Mouse (Mus musculus): Measurements from ENCODE around the gene Lhb. TPM values are rescaled to one million over a fixed set of nuclear protein-coding genes. Genes with fewer than 3 reads are reported as not detected.

The Lhb gene
- not detected for polyA plus RNA-seq (2017; shearing (Covaris generic))

DNA sequence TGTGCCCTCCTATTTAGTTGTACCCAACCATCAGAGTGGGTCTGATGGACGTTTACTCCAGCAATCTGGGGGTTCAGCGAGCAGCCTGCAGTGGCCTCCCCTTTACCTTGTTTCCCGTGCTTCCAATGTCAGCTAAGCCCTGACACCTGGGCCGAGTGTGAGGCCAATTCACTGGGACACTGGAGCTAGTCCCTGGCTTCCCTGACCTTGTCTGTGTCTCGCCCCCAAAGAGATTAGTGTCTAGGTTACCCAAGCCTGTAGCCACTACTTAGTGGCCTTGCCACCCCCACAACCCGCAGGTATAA lies at the start of gene Lhb:
Gene Lhb, plus strand, starts transcription at position 206 of the 305 bp plus-strand sequence.
- ATAC-seq = no peak

DNA sequence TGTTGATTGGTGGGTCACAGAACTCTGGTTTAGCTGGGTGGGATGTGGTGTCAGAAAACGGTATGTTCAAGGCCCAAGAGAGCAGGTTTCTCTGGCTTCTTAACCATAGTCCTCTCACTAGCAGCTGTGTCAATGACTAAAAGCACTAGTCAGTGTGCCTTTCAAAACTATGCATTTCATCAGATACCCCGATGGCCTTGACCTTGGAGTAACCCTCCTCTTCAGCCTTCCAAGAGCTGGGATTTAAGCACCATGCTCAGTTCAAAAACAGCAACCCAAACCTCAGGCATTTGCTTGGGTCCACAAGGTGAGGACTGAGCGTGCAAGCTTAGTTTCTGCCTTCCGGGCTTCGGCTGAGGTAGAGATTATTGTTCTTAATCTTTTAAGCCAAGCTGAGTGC lies 48.2 kb upstream of the Lhb start:
- no peak for ATAC-seq

DNA sequence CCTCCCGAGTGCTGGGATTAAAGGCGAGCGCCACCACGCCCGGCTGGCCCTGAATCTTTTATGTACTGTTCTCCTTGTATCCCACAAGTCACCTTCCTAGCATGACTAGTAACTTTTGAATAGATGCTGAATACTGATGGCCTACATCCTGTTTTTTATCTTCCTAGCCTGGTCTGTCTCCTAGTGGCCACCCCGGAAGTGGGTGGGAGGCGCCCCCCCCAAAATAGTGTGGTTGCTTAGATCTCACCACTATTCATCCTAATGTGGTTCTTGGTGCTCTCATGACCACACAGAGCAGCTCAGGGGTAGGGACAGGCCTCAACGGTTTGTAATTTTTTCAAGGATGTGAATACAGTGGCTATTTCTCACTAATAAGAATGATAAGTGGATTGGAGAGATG lies 46.0 kb upstream of the Lhb start:
- no peak for ATAC-seq

DNA sequence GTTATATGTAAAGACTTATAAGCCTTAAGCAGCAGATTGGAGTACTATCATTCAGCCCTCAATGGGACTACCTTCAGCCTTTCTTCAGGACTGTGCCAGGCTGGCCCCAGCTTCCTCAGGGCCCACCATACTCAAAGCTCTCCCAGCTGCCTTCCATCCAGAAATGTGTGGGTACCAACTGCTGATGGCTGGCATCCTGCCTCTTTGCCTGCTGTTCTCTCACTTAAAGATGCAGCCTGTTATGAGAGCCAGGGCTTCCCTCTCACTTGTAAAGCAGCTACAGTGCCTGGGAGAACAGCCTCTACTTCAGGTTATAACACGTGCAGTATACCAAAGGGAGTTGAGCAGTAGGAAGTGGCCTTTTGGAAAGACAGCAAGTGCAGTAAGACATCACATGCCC lies 44.6 kb upstream of the Lhb start:
- ATAC-seq = no peak

DNA sequence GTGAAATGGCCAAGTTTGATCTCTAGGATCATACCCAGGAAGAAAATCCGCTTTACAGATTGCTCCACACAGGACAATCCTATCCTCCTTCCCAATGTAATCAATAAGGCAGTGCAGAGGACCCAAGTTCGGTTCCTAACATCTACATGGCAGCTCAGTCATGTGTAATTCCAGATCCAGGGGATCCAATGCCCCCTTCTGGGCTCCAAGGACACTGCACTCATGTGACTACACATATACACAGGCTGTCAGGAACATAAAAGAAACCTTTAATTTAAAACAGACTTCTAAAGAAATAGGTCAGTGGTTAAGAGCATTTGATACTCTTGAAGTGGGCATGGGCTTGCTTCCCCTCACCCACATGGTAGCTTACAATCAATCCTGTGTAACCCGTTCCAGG lies 34.5 kb upstream of the Lhb start:
- ATAC-seq = no peak

DNA sequence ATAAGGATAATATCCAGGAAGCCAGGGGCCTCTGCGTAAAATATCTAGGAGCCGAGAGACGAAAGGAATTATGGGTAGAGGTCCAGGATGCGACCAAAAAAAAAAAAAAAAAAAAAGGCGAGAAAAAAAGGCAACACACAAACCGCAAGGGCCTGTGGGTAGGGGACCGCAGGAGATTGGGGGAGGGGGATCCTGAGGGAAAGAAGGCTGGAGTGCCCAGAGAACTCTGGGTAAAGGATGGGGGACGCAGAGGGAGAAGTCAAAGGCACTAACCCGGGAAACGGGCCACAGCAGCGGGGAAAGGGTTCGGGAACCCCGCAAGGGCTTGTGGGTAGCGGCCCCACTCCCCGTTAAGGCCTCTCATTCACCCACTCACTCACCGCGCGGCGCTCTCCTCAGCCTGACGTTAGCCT lies 25.5 kb upstream of the Lhb start:
- ATAC-seq = peak; percentile 60

DNA sequence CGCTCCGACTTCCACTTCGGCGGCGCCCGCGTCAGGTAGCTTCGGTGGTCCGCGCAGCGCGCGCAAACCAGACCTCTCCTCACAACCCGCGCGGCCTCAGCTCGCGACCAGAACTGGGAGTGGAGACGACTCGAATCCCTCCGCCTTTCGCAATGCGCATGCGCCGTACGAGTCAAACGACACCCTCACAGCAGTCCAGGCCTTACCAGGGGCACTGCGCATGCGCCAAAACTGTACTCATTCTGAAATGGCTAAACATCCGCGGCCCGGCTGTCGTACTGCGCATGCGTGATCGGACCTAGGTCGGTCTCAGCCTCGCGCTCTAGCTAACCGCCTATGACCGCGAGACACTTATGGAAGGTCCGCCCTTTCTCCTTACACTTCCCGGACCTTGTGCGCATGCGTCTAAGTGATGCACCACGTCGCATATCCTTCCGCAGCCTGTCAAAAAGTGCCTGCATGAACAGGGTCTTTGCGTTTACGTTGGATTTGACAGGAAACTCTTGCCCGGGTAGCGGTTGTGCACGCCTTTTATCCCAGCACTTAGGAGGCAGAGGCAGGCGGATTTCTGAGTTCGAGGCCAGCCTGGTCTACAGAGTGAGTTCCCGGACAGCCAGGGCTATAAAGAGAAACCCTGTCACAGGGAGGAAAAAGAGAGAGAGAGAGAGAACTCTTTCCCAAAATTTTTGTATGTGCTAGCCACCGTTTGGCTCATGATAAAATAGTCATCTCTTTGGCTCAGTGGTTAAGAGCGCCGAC lies 24.9 kb upstream of the Lhb start, which contains the start of gene Snrnp70:
Gene Snrnp70, minus strand, starts transcription at position 165 of the 759 bp plus-strand sequence.
- peak; percentile 93 for ATAC-seq

DNA sequence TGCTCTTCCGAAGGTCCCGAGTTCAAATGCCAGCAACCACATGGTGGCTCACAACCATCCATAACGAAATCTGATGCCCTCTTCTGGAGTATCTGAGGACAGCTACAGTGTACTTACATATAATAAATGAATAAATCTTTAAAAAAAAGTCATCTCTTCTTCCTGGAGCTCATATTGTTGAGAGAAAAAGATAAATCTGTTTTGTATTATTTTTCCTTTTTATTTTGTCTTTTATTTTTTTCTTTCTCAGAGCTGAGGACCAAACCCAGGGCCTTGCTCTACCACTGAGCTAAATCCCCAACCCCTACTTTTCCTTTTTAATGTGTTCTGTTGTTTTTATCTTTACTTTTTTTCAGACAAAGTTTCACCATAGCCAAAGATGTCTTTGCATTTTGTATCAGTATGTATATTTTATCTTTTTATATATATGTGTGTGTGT lies 24.3 kb upstream of the Lhb start:
- ATAC-seq = peak; percentile 39

DNA sequence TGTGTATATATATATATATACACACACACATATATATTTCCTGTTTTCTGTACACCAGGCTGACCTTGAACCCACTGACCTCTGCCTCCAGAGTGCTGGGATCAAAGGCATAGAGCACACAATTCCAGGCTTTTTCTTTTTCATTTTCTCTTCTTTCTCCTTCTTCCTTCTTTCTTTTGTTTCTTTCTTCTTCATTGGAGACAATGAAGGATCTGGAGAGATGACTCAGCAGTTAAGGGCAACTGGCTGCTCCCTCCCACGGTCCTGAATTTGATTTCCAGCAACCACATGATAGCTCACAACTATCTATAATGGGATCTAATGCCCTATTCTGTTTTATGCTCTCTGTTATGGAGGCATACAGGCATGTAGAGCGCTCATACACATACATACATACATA lies 23.8 kb upstream of the Lhb start:
- ATAC-seq = no peak

DNA sequence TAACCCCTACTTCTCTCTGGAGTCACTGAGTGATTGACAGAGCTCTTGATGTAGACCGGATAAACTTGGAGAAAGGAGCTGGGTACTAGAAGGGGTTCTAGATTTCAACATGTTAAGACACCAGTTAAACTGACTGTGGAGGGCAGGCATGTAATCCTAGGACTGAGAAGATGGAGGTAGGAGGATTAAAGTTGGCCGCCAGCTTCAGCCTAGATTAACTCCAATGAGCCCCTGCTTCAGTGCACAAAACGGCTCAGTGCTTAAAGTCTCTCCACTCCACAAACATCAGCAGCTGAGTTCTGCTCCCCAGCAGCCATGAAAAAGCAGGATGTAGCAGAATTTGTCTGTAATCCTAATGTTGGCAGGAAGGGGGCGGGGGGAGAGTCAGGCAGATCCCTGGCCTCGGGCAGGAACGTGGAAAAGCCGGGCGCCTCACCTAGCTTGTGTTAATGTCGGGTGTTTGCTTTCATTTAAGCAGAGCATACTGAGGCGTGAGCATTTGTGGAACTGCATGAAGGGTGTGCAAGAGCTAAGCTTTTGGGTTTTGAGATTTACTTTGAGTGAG lies 19.0 kb upstream of the Lhb start:
- ATAC-seq = no peak

DNA sequence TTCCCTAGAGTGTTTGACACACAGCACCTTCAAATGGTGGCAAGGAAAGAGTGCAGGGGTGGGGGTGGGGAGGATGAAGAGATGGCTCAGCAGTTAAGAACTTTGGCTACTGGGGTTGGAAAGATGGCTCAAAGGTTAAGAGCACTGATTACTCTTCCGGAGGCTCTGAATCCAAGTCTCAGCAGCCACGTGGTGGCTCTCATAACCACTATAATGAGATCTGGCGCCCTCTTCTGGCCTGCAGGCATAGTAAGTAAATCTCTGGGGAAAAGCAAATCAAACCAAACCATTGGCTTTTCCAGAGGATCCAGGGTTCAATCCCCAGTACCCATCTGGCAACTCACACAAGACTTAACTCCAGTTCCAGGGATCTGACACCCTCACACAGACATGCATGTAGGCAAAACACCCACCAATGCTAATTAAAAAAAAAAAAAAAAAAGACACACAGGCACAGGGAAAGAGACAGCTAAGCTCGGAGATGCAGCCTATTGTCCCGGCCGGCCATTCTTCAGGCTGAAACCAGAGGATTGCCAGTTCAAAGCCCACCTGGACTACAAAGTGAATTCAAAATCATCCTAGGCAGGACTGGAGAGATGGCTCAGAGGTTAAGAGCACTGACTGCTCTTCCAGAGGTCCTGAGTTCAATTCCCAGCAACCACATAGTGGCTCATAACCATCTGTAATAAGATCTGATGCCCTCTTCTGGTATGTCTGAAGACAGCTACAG lies 16.9 kb upstream of the Lhb start:
- ATAC-seq = peak; percentile 77

DNA sequence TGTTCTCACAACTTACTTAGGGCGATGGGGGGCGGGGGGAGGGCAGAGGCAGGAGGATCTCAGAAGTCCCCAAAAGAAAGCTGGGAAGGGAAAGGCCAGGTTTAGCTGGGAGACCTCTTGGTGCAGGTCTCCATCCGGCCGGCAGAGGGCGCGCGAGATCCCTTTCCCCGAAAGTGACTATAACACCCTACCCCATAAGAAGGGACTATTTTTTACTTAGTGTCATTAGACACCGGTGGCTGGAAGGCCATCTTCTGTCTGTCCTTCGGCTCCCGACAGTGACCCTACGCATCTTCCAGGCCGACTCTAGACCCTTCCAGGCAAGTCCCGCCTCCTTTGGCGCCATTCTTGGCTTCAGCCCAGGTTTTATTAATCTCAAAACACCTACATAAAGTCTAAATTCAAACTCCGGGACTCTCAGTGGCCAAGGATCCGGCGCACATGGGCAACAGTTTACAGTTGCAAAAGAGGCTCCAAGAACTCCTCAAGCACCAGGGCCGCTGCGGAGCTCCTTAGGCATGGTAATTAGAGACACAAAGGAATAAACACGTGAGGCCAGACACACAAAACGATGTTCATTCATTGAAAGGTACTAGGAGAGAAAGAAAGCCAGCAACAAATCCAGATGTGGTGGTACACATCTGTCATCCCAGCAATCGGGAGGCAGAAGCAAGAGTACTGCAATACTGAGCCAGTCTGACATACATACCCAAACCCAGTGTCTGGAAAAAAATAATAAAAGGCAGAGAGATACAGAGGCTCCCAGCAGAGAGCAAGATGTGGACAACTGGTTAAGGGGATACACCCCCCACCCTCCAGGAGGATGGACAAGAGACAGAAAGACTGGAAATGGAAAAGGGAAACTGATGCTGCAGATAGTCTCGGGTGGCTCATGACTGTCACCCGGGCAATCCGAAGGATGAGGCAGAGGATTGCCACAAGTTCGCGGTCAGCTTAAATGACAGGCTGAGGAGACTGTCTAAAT lies 15.2 kb upstream of the Lhb start, which contains the start of gene Kcna7:
Gene Kcna7, plus strand, starts transcription at position 563 of the 985 bp plus-strand sequence.
- ATAC-seq = peak; percentile 61

DNA sequence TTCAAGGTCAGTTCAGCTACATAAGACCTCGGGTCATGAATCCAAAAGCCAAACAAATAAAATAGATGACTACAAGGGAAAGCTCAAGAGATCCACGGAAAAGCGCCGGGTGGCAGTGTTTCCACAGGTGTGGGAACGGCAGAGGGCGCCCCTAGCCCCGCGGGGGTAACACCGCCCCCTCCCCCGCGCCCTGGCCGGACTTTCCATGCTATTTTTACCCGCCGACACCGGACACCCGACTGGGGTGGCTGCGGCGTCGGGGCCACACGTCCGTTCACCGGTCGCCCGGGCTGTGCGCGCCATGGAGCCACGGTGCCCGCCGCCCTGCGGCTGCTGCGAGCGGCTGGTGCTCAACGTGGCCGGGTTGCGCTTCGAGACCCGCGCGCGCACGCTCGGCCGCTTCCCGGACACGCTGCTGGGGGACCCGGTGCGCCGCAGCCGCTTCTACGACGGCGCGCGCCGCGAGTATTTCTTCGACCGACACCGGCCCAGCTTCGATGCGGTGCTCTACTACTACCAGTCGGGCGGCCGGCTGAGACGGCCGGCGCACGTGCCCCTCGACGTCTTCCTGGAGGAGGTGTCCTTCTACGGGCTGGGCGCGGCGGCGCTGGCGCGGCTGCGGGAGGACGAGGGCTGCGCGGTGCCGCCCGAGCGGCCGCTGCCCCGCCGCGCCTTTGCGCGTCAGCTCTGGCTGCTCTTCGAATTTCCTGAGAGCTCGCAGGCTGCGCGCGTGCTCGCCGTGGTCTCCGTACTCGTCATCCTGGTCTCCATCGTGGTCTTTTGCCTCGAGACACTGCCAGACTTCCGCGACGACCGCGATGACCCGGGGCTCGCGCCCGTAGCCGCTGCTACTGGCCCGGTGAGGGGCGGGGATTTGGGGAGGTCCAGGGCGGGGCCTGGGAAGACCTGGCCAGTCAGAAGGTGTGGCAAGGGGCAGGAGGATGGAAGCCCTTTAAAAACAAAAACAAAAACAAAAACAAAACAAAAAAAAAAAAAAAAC lies 14.2 kb upstream of the Lhb start:
- ATAC-seq = no peak

DNA sequence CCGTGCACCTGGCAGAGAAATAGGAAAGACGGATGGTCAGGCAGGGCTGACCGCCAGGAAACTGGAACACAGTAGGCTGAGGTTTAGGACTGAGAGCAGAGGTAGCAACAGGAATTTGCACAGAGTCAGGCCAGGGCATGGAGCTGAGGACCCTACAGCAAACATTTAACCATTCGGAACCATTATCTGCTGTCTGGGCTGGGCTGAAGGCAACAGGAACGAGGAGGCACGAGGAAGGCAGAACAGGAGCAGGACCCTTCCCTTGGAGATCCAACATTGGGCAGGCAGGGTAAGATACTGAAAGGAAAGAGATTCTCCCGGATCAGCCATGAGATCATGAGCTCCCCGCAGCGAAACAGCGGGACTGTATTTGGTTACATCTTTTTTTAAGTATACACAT lies 12.8 kb upstream of the Lhb start:
- no peak for ATAC-seq

DNA sequence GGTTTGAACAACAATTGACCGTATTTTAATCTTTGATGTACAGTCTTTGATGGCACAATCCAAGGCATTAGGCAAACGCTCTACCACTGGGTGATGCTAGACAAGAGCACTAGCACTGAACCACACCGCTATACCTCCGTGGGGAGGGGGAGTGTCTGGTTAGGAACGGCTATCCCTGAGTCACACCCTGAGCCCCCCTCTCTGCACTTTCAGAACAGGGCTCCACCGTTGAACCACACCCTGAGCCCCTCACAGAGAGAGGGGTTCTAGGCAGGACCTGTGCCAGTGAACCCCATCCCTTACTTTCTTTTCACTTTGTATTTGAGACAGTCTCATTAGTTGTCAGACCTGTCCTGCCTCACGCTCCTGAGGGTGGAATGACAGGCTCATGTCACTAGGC lies 12.3 kb upstream of the Lhb start:
- ATAC-seq = no peak

DNA sequence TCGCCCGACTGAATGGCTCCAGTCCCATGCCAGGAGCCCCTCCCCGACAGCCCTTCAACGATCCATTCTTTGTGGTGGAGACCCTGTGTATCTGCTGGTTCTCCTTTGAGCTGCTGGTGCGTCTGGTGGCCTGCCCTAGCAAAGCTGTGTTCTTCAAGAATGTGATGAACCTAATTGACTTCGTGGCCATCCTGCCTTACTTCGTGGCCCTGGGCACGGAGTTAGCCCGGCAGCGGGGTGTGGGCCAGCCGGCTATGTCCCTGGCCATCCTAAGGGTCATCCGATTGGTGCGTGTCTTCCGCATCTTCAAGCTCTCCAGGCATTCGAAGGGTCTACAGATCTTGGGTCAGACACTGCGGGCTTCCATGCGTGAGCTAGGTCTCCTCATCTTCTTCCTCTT lies 11.7 kb upstream of the Lhb start:
- no peak for ATAC-seq

DNA sequence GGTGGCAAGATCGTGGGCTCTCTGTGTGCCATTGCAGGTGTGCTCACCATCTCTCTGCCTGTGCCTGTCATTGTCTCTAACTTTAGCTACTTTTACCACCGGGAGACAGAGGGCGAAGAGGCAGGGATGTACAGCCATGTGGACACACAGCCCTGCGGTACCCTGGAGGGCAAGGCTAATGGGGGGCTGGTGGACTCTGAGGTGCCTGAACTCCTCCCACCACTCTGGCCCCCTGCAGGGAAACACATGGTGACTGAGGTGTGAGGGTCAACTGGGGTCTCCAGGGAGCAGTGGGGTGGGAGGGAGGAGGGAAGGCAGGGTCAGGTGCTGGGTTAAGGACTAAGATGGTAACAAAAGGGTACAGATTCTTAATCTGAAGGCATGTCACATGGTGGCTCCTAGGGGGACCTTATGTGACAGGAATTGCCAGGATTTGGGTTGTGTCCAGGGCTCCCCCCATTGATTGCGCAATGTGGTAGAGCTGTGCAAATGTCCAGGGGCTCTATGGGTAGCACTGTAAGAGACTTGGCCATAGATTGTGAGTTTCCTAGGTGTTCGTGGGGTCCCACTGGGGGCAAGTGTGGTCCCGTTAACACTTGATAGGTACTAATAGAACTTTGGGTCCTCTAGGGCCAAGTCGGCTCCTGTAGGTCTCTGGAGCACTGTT lies 11.0 kb upstream of the Lhb start:
- ATAC-seq = no peak

DNA sequence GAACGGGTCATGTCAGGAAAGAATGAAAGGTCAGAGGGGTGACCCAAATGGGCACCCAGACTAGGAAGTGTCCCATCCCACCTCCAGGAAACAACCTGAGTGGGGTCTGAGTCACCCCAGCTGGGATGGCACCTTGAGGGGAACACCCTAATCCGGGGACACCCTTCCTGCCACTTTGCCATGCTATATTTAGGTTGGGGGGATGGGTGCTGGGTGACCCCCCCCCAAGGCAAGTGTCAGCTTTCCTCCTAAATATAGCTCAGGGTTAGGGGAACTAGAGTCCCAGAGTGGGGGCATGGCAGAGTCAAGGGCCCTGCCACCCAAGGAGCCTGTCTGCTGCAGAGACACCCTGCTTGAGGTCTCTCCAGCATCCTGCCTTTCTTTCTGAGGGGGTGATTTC lies 8.2 kb upstream of the Lhb start:
- ATAC-seq = no peak

DNA sequence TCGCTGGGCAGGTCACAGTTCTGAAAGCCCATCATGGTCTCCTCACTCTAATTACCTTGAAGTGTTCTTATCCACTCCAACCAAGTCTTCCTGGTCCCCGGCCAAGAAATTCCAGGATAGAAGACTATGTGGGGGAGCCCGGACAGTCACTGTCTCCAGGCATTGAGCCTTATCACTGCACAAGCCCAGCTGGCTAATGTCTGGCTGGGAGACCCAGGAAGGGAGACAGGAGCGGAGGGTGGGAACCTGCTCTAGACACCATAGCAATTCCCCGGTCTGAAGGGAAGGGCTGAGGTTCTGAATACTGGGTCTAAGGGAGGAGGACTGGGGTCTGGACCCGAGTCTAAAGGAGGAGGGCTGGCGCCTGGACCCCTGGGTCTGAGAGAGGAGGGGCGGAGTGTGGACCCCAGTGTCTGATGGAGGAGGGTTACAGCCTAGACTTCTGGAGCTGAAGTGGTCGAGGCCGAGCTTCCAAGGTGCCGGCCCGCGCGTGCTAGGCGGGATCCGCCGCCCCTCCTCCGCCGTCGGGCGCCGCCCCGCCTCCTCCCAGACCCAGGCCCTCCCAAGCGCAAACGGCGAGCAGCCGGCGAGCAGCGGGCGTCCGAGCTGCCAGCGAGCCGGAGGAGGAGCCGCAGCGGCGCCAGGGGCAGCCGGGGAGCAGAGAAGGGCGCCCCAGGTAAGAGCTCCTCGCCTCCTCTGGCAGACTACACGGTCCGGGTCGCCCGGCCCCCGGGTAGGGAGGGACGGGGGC lies 7.3 kb upstream of the Lhb start, which contains the start of gene Ntf5:
Gene Ntf5, plus strand, starts transcription at position 583 of the 751 bp plus-strand sequence.
- ATAC-seq = no peak

Measured in inflammation-experienced regulatory T-cells, adult 6 months (primary cell).